Mouse (Mus musculus) kidney, adult 2 months (tissue): ENCODE results near the gene 4930426L09Rik.

Experiments used
- CTCF ChIP-seq: fragments of 200-500 bp; conservative IDR thresholded peaks from 2 replicates; pipeline ENCODE4 v1.5.1; 2011; ENCODE audit warnings: low read depth, mild to moderate bottlenecking, control low read depth, low read length, moderate library complexity, mixed read lengths; ENCODE audit not compliant: insufficient read depth, insufficient read length
- POLR2A ChIP-seq: fragments of 200-500 bp; IDR thresholded peaks from one replicate; pipeline ENCODE4 v1.6.1; 2011; ENCODE audit warnings: low read depth, low read length, control low read depth

GRCm38 (mm10) chr2:18977201-18977805 lies 20.8 kb upstream of the 4930426L09Rik start:
- TF ChIP-seq CTCF (no peak), POLR2A (no peak)
